Mouse (Mus musculus): ENCODE results near the gene Zcchc14. TPM values are rescaled to one million over a fixed set of nuclear protein-coding genes. Genes with fewer than 3 reads are reported as not detected.
"Not testable (repeated sequence)": the region's sequence is repeated elsewhere in the genome, so short reads cannot be mapped to it uniquely, and the experiment has no call there.

The Zcchc14 gene
- total RNA-seq, 1 experiment from 2014 or later, result under 0.01 TPM

- no peak for ATAC-seq (ENCODE audit: extremely low read depth, insufficient number of reproducible peaks, low FRiP score, poor library complexity, severe bottlenecking)
Observed at GRCm38 (mm10) chr8:121636180-121636579, 16.5 kb downstream of the Zcchc14 start.

GRCm38 (mm10) chr8:121635534-121635933 is 17.2 kb downstream of the Zcchc14 start:
- no peak for ATAC-seq (ENCODE audit: extremely low read depth, insufficient number of reproducible peaks, low FRiP score, poor library complexity, severe bottlenecking)

GRCm38 (mm10) chr8:121632401-121632800 is 20.3 kb downstream of the Zcchc14 start:
- ATAC-seq (ENCODE audit: extremely low read depth, insufficient number of reproducible peaks, low FRiP score, poor library complexity, severe bottlenecking), result no peak

GRCm38 (mm10) chr8:121631645-121632071 is 21.0 kb downstream of the Zcchc14 start:
- no peak for ATAC-seq (ENCODE audit: extremely low read depth, insufficient number of reproducible peaks, low FRiP score, poor library complexity, severe bottlenecking)

- ATAC-seq (ENCODE audit: extremely low read depth, insufficient number of reproducible peaks, low FRiP score, poor library complexity, severe bottlenecking), result no peak
Observed at GRCm38 (mm10) chr8:121628681-121629080, 24.0 kb downstream of the Zcchc14 start.

GRCm38 (mm10) chr8:121623043-121623442 is 29.7 kb downstream of the Zcchc14 start:
- ATAC-seq (ENCODE audit: extremely low read depth, insufficient number of reproducible peaks, low FRiP score, poor library complexity, severe bottlenecking), result no peak

GRCm38 (mm10) chr8:121621879-121622278 is 30.8 kb downstream of the Zcchc14 start:
- no peak for ATAC-seq (ENCODE audit: extremely low read depth, insufficient number of reproducible peaks, low FRiP score, poor library complexity, severe bottlenecking)

GRCm38 (mm10) chr8:121620801-121621516 is 31.7 kb downstream of the Zcchc14 start:
- no peak for ATAC-seq (ENCODE audit: extremely low read depth, insufficient number of reproducible peaks, low FRiP score, poor library complexity, severe bottlenecking)

- ATAC-seq (ENCODE audit: extremely low read depth, insufficient number of reproducible peaks, low FRiP score, poor library complexity, severe bottlenecking), result no peak
Observed at GRCm38 (mm10) chr8:121619401-121619995, 33.2 kb downstream of the Zcchc14 start.

GRCm38 (mm10) chr8:121613419-121613818 is 39.3 kb downstream of the Zcchc14 start:
- ATAC-seq (ENCODE audit: extremely low read depth, insufficient number of reproducible peaks, low FRiP score, poor library complexity, severe bottlenecking), result no peak

GRCm38 (mm10) chr8:121609916-121610315 is 42.8 kb downstream of the Zcchc14 start:
- ATAC-seq (ENCODE audit: extremely low read depth, insufficient number of reproducible peaks, low FRiP score, poor library complexity, severe bottlenecking), result no peak

GRCm38 (mm10) chr8:121609251-121609650 is 43.5 kb downstream of the Zcchc14 start:
- no peak for ATAC-seq (ENCODE audit: extremely low read depth, insufficient number of reproducible peaks, low FRiP score, poor library complexity, severe bottlenecking)

- ATAC-seq (ENCODE audit: extremely low read depth, insufficient number of reproducible peaks, low FRiP score, poor library complexity, severe bottlenecking), result no peak
Observed at GRCm38 (mm10) chr8:121607661-121608060, 45.0 kb downstream of the Zcchc14 start.

GRCm38 (mm10) chr8:121603801-121604200 is 48.9 kb downstream of the Zcchc14 start:
- no peak for ATAC-seq (ENCODE audit: extremely low read depth, insufficient number of reproducible peaks, low FRiP score, poor library complexity, severe bottlenecking)

- ATAC-seq (ENCODE audit: extremely low read depth, insufficient number of reproducible peaks, low FRiP score, poor library complexity, severe bottlenecking), result 0 out of 2 replicates have a peak, but pooled peaks have one; percentile 13
Observed at GRCm38 (mm10) chr8:121602860-121603259, 49.8 kb downstream of the Zcchc14 start.

- ATAC-seq (ENCODE audit: extremely low read depth, insufficient number of reproducible peaks, low FRiP score, poor library complexity, severe bottlenecking), result no peak
Observed at GRCm38 (mm10) chr8:121602411-121602810, 50.3 kb downstream of the Zcchc14 start.

- no peak for ATAC-seq (ENCODE audit: extremely low read depth, insufficient number of reproducible peaks, low FRiP score, poor library complexity, severe bottlenecking)
Observed at GRCm38 (mm10) chr8:121599842-121600241, 52.9 kb downstream of the Zcchc14 start.

- peak; percentile 66 for ATAC-seq (ENCODE audit: extremely low read depth, insufficient number of reproducible peaks, low FRiP score, poor library complexity, severe bottlenecking)
Observed at GRCm38 (mm10) chr8:121598892-121599291, 53.8 kb downstream of the Zcchc14 start.

GRCm38 (mm10) chr8:121598190-121598589 is 54.5 kb downstream of the Zcchc14 start:
- no peak for ATAC-seq (ENCODE audit: extremely low read depth, insufficient number of reproducible peaks, low FRiP score, poor library complexity, severe bottlenecking)

GRCm38 (mm10) chr8:121597492-121597891 is 55.2 kb downstream of the Zcchc14 start:
- not testable (repeated sequence) for ATAC-seq (ENCODE audit: extremely low read depth, insufficient number of reproducible peaks, low FRiP score, poor library complexity, severe bottlenecking)

Data from neutrophil, adult 5-6 weeks (primary cell).